ENCODE assay signal across 17 mouse cellular contexts in genomic region chr5:108255259-108255658, GRCm38 (mm10).
"Had no signal": no experiment of that assay in that cellular context is flagged by ENCODE, and none has a peak within 500 bp of the region (broad histone marks: within the 10 kb centered on the region; RNA-seq: fewer than 3 reads in every experiment).

No protein-coding gene starts in this region.

- ATAC-seq: liver, embryonic 12.5 days; liver, postnatal 0 days; lung, postnatal 0 days; midbrain, embryonic 13.5 days; midbrain, embryonic 15.5 days; midbrain, embryonic 16.5 days had no signal

- DNase-seq: left cerebral cortex, postnatal 4 days; liver; liver, embryonic 13.5 days; liver, postnatal 0 days; lung, adult 18-20 months; lung, adult 2 months; lung, embryonic 14.5 days; lung, postnatal 10 days; lung, postnatal 14 days; lung, postnatal 36 days; lung, postnatal 4 days; midbrain, embryonic 14.5 days had no signal
